Mouse (Mus musculus) CH12.LX (cell line): ENCODE measurements at regions not wholly inside any gene's neighbourhood (a gene's known extent, or its start where the extent isn't known, plus 50 kb on each side); places are given as distances from the start of the nearest gene placed in this dataset.

Source experiments
- BHLHE40 ChIP-seq: IDR thresholded peaks from 2 replicates; pipeline ENCODE4 v1.6.1; 2011; ENCODE audit warnings: mild to moderate bottlenecking, low read depth, low read length, improper control_type of control experiment
- CHD2 ChIP-seq: IDR thresholded peaks from 2 replicates; pipeline ENCODE4 v1.6.1; 2011; ENCODE audit warnings: low read length, improper control_type of control experiment
- CTCF ChIP-seq, 2 experiments: IDR thresholded peaks in 1 of 2; conservative IDR thresholded peaks in 1 of 2; 2 replicates each; pipeline ENCODE4 v1.5.1; 2011 to 2012; ENCODE audit warnings: low read depth in 2 of 2, low read length in 2 of 2, improper control_type of control experiment in 1 of 2, inconsistent platforms in 1 of 2, mild to moderate bottlenecking in 1 of 2, moderate library complexity in 1 of 2
- ELF1 ChIP-seq: IDR thresholded peaks from 2 replicates; pipeline ENCODE4 v1.6.1; 2014; ENCODE audit warnings: low read depth, mild to moderate bottlenecking, inconsistent platforms, low read length, improper control_type of control experiment
- GABPA ChIP-seq: IDR thresholded peaks from 2 replicates; pipeline ENCODE4 v1.6.1; 2012; ENCODE audit warnings: low read depth, low read length, improper control_type of control experiment, inconsistent platforms; ENCODE audit not compliant: insufficient replicate concordance
- JUN ChIP-seq: IDR thresholded peaks from 2 replicates; pipeline ENCODE4 v1.6.1; 2011; ENCODE audit warnings: low read depth, mild to moderate bottlenecking, low read length, improper control_type of control experiment, moderate library complexity; ENCODE audit not compliant: insufficient read depth
- POLR2A ChIP-seq: IDR thresholded peaks from 2 replicates; pipeline ENCODE4 v1.6.1; 2011; ENCODE audit warnings: low read depth, mild to moderate bottlenecking, improper control_type of control experiment, low read length
- RCOR1 ChIP-seq: conservative IDR thresholded peaks from 2 replicates; pipeline ENCODE4 v1.6.1; 2012; ENCODE audit warnings: low read depth, mild to moderate bottlenecking, inconsistent platforms, low read length, improper control_type of control experiment
- SIN3A ChIP-seq: IDR thresholded peaks from 2 replicates; pipeline ENCODE4 v1.6.1; 2012; ENCODE audit warnings: low read length, improper control_type of control experiment, inconsistent platforms
- USF1 ChIP-seq: IDR thresholded peaks from 2 replicates; pipeline ENCODE4 v1.6.1; 2014; ENCODE audit warnings: low read depth, mild to moderate bottlenecking, inconsistent platforms, low read length, improper control_type of control experiment
- ZNF384 ChIP-seq: IDR thresholded peaks from 2 replicates; pipeline ENCODE4 v1.6.1; 2012; ENCODE audit warnings: low read depth, low read length, improper control_type of control experiment, inconsistent platforms

DNA sequence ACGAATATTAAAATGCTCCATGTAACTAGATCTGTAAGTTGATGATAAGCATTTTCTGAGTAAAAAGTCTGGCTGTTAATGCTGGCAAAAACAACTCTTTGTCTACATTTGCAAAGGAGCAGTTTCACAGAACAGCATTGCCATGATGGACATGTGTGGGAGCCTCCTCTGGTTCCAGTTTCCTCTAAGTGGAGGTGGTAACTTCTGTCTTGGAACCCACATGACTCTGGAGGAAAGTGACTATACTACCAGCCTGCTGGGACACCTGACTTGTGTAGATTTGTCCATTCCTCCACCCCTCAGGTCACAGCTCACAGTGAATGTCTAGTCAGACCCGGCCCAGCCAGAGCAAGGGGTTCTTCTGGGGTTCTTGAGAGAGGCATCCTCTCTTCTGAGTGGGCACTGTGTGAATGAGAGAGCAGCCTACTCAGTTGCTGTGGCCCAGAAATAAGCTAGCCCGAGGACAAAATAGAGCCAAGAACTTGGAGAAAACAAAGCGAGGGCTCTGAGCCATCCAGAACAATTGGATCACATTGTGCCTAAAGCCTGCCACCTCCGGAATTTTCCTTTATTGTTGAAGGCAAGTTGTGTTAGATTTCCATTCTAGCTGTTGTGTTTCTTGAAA is 97.9 kb upstream of the Wscd1 start:
- no peak for TF ChIP-seq CTCF (conservative IDR thresholded peaks at IDR 0.05 in 1 of 2, IDR thresholded peaks at IDR 0.05 in 1 of 2; ENCODE audit: low read depth in 2 of 2, low read length in 2 of 2)
- TF ChIP-seq ELF1, result no peak
- TF ChIP-seq BHLHE40, result no peak
- TF ChIP-seq POLR2A, result no peak
- TF ChIP-seq ZNF384, result no peak
- TF ChIP-seq RCOR1, result no peak
- TF ChIP-seq CHD2, result no peak
- no peak for TF ChIP-seq SIN3A
- no peak for TF ChIP-seq USF1
- TF ChIP-seq JUN, result no peak
- TF ChIP-seq GABPA, result no peak
